Mouse (Mus musculus): ENCODE results near the gene Shank3.

Gene Shank3

DNA sequence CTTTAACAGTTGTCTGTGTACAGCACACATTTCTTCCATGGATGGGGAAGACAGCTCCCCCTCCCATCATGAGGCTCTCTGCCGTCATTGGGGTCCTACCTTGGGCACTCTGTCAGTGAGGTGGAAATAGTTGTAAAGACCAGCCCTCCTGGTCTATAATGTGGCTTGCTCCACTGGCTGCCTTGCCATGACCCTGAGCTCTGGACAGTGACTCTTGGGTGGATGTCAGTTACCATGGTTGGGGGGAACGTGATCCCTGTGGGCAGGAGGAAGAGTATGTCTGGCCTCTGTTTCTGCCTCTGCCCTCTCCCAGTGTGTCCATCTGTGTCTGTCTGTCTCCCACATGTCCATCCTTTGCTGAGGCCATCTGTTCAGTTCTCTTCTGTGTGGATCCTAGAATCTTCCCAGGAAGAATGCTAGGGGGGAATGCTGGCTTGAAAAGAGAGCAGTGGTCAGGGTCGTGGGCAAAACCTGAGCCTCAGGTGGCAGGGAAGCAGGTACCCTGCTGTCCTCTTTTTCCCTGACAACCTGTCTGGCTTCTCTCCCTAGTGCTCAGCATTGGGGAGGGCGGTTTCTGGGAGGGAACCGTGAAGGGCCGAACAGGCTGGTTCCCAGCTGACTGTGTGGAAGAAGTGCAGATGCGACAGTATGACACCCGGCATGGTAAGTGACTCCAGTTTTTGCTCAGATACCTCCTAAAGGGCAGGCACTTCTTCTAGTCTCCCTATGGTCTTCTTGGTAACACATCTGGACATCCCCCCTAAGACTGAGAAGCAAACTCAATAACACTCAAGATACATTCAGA, 25.4 kb downstream of the Shank3 start:
- no peak for DNase-seq (ENCODE audit: low spot score)

GRCm38 (mm10) chr15:89525464-89525863, 26.0 kb downstream of the Shank3 start:
- no peak for DNase-seq (ENCODE audit: low spot score)

DNA sequence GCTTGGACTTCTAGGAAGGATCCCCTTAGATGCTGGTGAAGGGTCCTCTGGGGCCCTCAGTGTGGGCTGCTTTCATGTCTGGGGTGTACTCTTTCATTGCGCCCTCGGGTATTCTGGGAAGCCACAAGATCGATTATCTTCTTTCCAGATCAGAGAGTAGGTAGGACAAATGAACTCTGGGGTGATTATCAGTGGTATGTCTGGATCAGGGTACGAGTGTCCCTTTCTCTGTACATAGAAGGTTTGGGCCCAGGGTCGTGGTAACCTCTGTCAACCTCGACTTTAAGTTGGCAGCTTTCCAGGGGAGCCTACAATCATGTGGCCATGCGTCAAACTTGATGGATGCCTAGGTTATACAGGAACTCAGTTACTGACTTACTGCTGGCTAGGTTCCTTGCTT, 26.5 kb downstream of the Shank3 start:
- DNase-seq (ENCODE audit: low spot score): no peak

DNA sequence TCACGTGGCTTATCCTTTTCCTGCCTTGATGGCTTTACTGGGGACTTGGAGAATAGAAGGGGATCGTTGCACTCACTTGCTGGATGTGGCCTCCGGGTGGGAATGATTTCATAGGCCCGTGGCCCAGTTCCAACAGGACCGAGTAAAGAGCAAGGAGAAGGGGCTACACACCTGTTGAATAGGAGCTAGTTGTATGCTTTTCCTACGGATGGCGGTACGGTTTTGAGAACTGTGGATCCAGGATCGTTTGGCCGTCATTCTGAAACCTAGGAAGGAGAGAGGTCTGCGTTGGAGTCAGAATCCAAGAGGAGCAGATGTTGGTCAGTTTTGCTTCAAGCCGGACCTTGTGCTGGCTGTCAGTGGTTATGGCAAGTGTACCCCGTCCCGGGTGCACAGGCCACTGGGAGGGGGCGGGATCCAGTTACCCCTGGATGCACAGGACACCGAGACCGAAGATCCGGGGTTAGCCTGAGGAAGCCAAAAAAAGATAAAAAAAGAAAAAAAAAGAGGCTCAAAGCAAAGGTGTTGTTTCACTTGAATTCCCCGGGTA, 27.4 kb downstream of the Shank3 start:
- DNase-seq (ENCODE audit: low spot score): no peak

GRCm38 (mm10) chr15:89527466-89527865, 28.0 kb downstream of the Shank3 start:
- peak; percentile 4 for DNase-seq (ENCODE audit: low spot score)

- DNase-seq (ENCODE audit: low spot score): no peak
Observed at GRCm38 (mm10) chr15:89528201-89528850, 28.9 kb downstream of the Shank3 start.

GRCm38 (mm10) chr15:89528923-89529322, 29.5 kb downstream of the Shank3 start:
- no peak for DNase-seq (ENCODE audit: low spot score)

DNA sequence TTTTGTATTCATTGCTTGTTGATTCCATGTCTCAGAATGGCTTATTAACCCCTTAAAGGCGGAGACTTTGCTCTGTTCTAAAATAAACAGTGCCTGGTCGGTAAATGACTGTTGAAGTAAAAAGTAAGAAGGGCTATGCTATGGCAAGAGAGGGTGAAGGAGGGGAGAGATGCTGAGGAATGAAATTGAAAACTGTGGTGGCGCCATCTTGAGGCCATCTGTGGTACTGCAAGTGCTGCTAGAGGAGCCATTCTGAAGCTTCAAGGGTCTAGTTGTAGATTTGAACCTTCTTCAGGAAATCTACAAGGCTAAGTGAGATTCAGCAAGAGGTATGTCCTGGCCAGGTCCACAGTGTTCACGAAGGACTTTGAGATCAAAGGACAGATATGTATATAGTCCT, 30.9 kb downstream of the Shank3 start:
- peak; percentile 75 for DNase-seq (ENCODE audit: low spot score)

DNA sequence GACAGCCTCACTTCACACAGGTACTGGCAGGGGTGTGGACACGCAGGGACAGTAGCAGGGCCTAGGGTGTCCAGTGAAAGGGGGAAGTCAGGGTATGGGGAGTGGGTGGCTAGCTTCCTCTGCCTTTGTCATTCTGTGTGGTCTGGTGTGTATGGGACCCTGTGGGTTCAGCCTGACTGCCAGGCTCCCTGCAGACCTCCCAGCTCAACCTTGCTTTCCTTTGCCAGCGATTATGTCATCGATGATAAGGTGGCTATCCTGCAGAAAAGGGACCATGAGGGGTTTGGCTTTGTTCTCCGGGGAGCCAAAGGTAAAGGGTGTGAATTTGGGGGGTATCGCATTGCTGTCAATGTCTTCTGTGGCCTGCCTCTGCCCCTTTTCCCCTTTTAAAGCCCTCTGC, 32.0 kb downstream of the Shank3 start:
- DNase-seq (ENCODE audit: low spot score): no peak

DNA sequence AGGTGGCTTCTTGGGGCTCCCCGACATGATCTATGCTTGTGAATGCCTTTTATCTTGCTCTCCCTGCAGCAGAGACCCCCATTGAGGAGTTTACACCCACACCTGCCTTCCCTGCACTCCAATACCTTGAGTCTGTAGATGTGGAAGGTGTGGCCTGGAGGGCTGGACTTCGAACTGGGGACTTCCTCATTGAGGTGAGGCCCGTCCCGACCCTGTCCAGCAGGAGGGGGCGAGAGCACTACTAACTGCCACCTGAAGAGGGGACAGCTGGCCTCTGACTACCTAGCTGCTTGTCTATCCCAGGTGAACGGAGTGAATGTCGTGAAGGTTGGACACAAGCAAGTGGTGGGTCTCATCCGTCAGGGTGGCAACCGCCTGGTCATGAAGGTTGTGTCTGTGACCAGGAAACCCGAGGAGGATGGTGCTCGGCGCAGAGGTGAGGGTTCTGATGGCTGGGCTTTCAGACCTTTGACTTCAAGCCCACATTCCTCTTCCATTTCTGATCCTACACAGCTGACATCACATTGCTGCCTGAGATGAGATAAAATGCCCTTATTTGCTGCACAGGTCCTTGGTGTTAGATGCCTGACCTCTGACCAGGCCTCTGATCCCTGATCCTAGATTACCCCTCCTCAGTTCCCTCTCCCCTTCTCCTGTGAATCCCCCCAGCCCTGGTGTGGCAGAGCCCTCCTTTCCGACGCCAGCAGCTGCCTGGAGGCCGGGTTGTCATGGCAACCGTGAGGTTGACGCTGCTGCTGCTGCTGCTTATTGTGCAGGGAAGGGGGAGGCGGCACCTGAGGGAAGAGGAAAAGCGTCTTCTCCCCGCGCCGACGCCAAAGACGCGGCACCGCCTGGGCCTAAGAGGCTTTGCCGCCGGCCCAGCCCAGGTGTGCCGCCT, 32.9 kb downstream of the Shank3 start:
- DNase-seq (ENCODE audit: low spot score): peak; percentile 77

- peak; percentile 17 for DNase-seq (ENCODE audit: low spot score)
Observed at GRCm38 (mm10) chr15:89532924-89533842, 33.8 kb downstream of the Shank3 start.

DNA sequence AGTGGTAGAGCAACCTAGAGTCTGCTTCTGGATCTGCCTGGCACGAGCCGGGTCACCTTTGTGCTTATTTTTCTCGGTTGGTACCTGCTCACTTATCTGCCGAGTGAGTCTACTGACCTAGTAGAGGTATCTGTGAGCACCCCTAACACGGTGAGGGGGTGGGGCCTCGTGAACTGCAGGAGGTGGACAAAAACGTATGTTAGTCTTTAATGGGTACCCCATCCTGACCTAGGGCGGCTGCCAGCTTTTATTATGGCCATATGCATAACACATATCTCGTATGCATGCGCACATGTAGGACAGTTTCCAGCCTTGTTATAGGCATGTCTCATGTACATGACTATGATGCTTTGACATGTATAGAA, 34.4 kb downstream of the Shank3 start:
- DNase-seq (ENCODE audit: low spot score): no peak

- DNase-seq (ENCODE audit: low spot score): no peak
Observed at GRCm38 (mm10) chr15:89544171-89544570, 44.7 kb downstream of the Shank3 start.

DNA sequence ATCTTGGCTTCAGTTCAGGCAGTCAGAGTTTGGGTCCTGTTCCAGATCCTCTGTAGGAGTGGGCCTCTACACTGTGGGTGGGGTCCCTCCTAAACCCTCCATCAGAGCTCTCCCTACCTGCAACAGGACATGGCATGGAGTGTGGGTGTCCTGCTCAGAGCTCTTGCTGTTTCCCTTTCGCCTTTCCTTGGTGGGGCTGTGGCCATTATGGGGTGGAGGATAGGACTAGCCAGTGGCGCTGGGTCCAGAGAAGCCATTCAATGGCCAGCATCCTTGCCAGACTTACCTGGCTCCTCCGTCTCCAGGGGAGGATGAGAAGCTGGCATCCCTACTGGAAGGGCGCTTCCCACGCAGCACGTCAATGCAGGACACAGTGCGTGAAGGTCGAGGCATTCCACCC, 47.9 kb downstream of the Shank3 start:
- DNase-seq (ENCODE audit: low spot score): no peak

- DNase-seq (ENCODE audit: low spot score): no peak
Observed at GRCm38 (mm10) chr15:89547824-89548601, 48.6 kb downstream of the Shank3 start.

- DNase-seq (ENCODE audit: low spot score): no peak
Observed at GRCm38 (mm10) chr15:89548837-89549236, 49.4 kb downstream of the Shank3 start.

DNA sequence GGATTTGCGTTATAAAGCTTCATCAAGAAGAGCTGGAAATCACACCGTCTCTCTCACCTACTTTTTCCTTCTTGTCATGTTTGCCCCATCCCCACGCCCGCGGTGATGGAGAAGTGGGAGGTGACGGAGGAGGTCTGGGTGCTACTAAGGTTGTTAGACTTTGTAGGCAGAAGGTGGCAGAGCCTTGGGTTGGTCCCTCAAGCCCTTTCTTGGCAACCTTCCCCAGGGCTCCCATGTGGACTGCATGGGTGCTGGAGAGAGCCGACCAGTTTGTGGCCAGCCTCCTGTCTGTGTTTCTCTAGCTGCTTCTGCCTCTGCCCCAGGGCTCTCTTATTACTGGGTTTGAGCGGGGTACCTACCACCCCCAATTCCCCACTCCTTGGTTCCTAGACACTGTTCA, 51.1 kb downstream of the Shank3 start:
- DNase-seq (ENCODE audit: low spot score): no peak

- DNase-seq (ENCODE audit: low spot score): no peak
Observed at GRCm38 (mm10) chr15:89551733-89552132, 52.3 kb downstream of the Shank3 start.

DNA sequence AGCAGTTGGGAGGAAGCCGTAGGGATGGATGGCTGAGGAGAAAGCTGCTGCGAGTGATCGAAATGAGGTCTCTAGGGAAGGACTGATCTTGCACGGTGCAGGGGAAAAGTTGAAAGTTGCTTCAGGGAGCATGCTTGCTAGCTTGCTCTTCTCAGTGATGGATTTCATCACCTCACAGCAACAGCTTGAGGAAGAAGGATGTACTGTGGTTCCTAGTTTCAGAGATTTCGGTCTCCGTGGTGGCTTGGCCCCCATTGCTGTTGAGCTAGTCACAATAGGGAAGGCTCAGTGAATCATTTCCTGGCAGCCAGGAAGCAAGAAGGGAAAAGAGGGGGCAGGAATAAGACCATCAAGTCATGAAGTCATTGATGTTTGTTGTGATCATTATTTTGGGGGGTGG, 56.2 kb downstream of the Shank3 start:
- no peak for DNase-seq (ENCODE audit: low spot score)

- DNase-seq (ENCODE audit: low spot score): no peak
Observed at GRCm38 (mm10) chr15:89556401-89557178, 57.2 kb downstream of the Shank3 start.

Measured in layer of hippocampus, adult 11-12 months (tissue).